Mouse (Mus musculus) bone marrow, adult 2 months (tissue): ENCODE data around the gene Olfr1113.
"Not testable (repeated sequence)": the region's sequence is repeated elsewhere in the genome, so short reads cannot be mapped to it uniquely, and the experiment has no call there.

Experiments used
- CTCF ChIP-seq: fragments of 200-500 bp; IDR thresholded peaks from 2 replicates; pipeline ENCODE4 v1.5.1; 2011; ENCODE audit warnings: low read length, control low read depth; ENCODE audit not compliant: control insufficient read depth, insufficient read depth
- POLR2A ChIP-seq: fragments of 200-500 bp; IDR thresholded peaks from 2 replicates; pipeline ENCODE4 v1.6.1; 2011; ENCODE audit warnings: low read depth, mild to moderate bottlenecking, control low read depth, low read length, borderline replicate concordance; ENCODE audit not compliant: control insufficient read depth

DNA sequence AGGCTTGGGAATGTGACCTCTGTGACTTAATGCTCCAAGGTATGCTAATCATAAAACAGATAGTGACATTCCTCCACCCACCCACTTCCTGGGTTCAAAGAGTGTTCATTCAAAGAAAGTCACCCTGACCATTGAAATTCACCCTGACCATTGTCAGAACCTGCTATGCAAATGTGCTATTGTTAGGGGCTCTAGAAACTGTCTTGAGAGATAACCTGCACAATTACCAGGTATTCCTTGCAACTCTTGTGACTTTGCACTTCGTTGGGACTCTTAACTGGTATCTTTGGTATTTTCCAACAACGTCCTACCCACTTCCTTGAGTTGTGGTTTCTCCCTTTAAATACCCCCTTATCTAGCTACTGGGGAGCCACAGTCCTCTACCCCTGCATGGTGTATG lies 41.0 kb upstream of the Olfr1113 start:
- not testable (repeated sequence) for TF ChIP-seq POLR2A, CTCF
